Mouse (Mus musculus) layer of hippocampus, adult 18-20 months (tissue): ENCODE data around the gene Nptxr. TPM values are rescaled to one million over a fixed set of nuclear protein-coding genes. Genes with fewer than 3 reads are reported as not detected.
"Not testable (repeated sequence)": the region's sequence is repeated elsewhere in the genome, so short reads cannot be mapped to it uniquely, and the experiment has no call there.

ENCODE experiments used
- DNase-seq, 2 experiments: peaks; one replicate each; pipeline ENCODE4 v3.0.0; 2022; ENCODE audit warnings: low spot score in 2 of 2
- total RNA-seq, 2 experiments: library from RNA; stranded (reverse); gene quantifications; 2 replicates each; pipeline ENCODE4 v1.2.3; 2021

Nptxr gene
- total RNA-seq, 2 experiments from 2014 or later, result 714 to 740 TPM

GRCm38 (mm10) chr15:79823588-79824280, 19.2 kb upstream of the Nptxr start:
- DNase-seq, result peak in 1 of 2 experiments; percentile 51

- peak in 1 of 2 experiments; percentile 18 for DNase-seq
Measured at GRCm38 (mm10) chr15:79822265-79823199, 18.0 kb upstream of the Nptxr start.

GRCm38 (mm10) chr15:79818325-79818724, 13.8 kb upstream of the Nptxr start:
- DNase-seq, result no peak

DNA sequence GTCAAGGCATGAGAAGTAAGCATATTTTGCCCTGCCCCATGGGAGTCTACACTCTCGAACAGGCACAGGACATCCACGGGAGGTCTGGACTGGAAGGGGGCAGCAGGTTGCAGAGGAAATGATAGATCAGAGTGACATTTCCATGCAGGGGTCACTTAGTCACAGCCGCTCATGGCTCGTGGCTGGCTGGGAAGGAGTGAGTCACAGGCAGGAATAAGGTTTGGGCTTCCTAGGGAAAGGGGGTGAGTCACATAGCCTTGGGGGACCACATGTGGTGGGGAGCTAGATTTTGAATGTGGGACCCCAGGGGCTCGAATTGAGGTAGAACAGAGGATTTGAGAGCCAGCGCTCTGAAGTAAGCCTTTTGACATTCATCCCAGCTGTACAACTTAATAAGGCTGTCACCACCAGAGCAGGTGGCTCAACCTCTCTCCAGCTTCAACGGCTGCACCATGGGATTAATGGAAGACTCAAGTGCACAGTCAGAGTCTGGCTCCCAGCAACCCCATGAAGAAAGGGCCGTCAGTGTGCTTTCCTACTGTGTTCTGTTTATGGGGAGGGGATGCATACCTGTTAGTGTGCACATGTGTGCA, 9.2 kb upstream of the Nptxr start:
- DNase-seq, result no peak

- not testable (repeated sequence) for DNase-seq
Measured at GRCm38 (mm10) chr15:79812840-79813239, 8.3 kb upstream of the Nptxr start.

GRCm38 (mm10) chr15:79810997-79811396, 6.4 kb upstream of the Nptxr start:
- no peak for DNase-seq

DNA sequence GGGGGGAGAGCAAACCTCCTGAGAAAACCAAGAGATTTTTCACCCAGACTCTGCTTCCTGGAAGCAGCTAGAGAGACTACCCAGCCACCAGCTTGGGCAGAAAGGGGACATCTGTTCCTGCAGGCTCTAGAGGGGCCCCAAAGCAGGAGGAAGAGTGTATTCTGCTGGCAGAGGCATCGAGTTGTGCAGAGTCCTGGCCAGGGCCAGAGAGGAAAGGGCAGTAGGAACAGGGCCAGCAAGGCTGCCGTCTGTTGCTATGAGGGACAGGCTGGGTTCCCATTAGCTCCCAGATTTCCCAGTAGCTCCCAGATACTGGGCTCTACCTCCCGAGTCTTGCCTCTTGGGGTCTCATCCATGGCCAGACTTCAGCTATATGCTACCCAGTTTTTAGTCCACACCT, 5.5 kb upstream of the Nptxr start:
- DNase-seq, result peak in 1 of 2 experiments; percentile 29

DNA sequence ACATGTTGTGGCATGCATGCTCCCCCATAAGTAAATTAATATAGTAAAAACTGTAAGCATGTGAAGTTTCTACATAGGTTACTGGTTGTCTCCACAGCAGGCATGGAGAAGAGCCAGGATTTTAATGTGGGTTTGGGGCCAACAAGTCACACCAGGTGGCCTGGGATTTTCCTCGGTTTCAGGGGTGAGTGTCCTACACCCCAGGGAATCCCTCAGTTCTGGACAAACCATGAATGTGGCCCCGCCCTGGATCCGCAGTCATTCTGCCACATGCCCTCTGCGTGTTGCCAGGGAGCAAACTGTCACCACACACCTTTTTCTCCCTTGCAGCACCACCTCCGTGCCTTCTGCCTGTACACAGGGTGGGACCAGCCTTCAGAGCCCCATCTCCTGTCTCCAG, 4.1 kb upstream of the Nptxr start:
- DNase-seq, result no peak

- DNase-seq, result no peak
Measured at GRCm38 (mm10) chr15:79808114-79808513, 3.5 kb upstream of the Nptxr start.

GRCm38 (mm10) chr15:79807050-79807449, 2.5 kb upstream of the Nptxr start:
- DNase-seq, result no peak

DNA sequence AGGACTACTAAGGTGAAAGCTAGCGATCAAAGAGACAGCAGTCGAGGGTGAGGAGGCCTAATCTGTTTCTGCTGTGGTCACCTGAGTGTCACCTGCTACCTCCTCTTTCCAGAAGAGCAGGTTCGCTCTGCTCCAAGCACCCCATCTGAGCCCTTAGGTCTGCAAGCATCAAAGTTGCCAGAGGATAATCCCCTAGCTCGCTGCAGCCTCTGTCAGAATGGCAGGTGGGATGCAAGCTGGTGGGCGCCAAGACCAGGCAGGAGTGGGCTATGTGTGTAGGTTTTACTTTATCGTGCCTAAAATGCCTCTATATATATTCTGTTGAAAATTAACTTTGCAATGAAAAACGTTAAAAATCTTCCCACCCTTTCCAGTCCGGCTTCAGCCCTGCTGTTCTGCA, 680 bp upstream of the Nptxr start:
- DNase-seq, result no peak

DNA sequence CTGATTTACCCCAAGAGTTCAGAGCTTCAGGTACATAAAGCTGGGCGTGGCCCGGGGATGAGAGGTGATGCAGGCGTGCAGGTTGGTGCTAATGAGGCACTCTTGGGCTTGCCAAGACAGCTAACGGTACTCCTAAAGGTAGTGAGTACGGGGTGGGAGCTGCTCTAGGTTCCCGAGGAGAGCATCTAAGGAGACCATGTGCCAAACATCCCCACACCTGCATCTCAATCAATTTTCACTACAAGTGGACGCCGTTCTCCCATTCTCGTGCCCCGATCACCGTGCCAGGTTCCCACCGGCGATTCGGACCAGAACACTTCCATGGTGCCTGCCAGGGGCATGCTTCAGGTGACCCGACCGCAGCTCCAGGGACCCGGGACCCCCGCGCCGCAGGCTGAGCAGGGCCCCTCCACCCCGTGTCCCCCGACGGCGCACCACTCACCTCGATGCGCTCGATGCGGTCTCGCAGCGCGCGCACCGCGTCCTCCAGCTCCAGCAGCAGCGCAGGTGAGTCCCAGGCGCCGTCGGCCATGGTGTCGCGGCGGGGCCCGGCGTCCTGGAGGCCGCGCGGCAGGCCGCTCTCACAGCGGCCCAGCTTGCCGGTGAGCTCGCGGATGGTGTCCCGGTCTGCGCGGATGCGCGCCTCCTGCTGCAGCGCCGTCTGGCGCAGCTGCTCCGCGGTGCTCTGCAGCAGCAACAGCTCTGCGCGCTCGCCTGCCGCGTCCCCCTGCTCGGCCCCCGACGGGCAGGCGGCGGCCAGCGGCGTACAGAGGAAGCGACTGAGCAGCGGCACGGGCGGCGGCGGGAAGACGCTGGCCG, 824 bp downstream of the Nptxr start:
- DNase-seq, result no peak

DNA sequence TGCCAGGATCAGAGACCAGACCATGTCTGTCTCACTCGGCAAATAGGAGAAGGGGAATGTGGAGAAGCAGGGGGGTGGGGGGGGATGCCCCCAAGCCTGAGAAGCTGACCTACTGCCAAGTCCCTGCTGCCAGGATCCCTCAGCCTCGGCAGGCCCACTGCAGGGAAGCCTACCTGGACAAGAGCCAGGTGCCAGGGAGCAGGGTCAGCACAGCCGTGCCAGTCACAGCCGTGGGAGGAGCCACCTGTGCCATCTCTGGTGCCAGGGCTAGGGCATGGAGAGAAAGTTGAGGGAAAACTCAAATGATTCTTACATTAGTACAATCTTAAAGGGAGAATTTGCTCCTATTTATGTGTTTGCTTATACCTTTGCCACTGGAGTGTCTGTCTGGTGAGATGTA, 2.3 kb downstream of the Nptxr start:
- no peak for DNase-seq

DNA sequence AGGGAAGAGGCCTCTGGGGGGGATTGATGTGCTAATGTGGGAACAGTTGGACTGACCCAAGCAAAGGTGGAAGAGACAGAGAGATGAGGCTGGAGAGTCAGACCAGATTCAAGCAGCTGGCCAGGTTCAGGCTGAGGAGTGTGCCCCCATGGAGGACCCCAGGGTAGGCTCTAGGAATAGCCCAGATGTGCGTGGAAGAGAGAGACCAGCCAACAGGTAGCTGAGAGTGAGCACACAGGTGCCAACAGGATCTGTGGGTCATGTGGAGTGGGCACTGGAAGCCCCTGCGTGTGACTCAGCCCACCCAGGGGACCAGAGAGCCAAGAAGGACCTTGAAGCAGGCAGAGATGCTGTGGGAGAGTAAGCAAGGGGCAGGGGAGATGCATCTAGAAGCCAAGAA, 2.9 kb downstream of the Nptxr start:
- DNase-seq, result no peak

GRCm38 (mm10) chr15:79800701-79801100, 3.9 kb downstream of the Nptxr start:
- no peak for DNase-seq

DNA sequence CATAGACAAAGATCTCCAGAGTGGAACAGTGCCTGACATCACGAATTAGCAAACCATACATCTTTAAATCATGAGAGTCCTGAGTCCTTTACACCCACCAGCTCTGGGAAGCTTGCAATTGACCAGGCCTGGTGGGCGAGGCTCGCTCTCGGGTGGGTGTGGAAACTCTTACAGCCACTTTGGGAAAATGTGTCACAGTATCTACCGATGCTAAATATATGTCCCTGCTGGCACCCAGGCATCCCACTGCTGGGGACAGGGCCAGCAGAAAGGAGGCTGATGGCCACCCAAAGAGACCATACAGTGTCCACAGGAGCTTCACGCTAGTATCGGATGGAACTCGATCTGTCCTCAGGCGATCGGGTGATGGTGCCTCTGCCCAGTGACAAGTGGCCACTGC, 6.0 kb downstream of the Nptxr start:
- peak in 1 of 2 experiments; percentile 26 for DNase-seq

DNA sequence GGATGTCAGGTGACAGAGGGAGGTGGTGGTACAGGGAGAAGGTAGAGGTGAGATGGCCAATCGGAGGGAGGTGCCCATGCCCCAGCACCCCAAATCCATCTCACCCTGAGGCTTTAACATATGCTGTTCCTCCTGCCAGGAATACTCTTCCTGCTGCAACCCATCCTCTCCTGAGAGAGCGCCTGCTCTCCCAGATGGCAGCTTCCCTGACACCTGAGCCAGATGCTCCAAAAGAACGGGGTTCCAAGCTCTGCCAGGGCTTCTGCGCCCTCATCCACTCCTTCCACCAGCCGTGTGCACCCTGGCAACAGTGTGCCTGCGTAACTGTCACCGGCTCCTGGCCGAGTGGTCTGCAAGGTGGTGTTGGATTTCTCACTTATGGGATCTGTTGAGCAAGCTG, 6.9 kb downstream of the Nptxr start:
- peak in 1 of 2 experiments; percentile 23 for DNase-seq

DNA sequence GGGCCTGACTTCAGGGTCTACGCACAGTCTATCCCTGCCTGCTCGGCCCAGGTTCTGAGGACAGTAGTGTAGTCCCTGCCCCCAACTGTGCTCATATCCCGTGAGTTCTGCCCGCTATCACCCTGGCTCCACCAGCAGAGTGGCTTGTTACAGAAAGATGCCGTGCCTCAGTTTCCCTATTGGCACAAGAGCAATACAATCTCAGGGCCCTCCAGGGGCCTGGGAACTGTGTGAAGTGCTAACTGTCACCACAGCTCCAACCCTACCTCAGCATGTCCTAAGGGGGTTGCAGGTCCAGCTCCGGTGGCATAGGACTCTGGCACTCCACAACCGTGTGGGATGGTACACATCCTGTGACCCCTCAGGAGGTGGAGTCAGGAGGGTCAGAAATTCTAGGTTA, 7.5 kb downstream of the Nptxr start:
- no peak for DNase-seq

DNA sequence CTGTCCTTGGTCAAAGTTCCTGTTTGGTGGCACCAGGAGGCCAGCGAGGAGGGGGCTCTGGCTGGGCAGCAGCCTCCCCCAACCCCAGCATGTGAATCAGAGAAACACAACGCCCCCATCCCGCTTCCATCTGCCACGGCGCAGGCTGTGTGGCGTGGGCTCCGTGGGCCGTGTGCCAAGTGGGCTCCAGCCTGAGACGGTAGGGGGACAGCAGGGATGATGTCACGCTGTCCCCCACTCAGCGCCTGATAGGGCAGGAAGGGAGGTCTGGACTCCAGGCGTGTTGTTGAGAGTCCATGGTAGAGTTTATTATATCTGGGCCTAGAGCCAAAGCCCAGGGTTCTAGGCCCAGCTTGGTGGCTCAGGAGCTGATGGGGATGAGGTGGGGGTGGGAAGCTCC, 8.3 kb downstream of the Nptxr start:
- DNase-seq, result peak; percentile 73 to 89

DNA sequence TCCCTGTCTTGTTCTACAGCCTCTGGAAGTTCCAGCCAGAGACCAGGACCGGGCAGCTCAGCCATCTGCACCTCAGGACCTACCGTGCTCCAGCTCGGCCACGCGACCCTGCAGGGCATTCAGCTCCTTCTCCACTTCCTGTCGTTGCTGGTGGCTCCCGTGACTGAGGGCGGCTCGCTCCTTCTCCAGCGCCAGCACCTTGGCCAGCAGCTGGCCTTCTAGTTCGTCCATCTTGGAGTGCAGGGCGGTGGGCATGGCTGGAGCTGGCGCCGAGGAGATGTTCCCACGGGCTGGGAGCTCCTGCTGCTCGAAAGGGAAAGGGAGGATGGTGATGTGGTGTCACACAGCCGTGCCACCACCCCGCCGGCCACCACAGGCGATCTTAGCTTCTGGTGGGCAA, 10.4 kb downstream of the Nptxr start:
- no peak for DNase-seq

GRCm38 (mm10) chr15:79793076-79793475, 11.5 kb downstream of the Nptxr start:
- DNase-seq, result no peak
